Mouse (Mus musculus): Measurements from ENCODE around the gene Srl.
"Not testable (repeated sequence)": the region's sequence is repeated elsewhere in the genome, so short reads cannot be mapped to it uniquely, and the experiment has no call there.

- not testable (repeated sequence) for TF ChIP-seq POLR2A (IDR thresholded peaks at IDR 0.05; ENCODE audit: low read depth, low read length); CTCF (IDR thresholded peaks at IDR 0.05; ENCODE audit: extremely low read depth, insufficient read depth, insufficient read length, insufficient replicate concordance)
These were observed 67.4 kb downstream of the Srl start for GRCm38 (mm10) chr16:4474040-4474881.
